Mouse (Mus musculus) myocyte (in vitro differentiated cells): ENCODE results near the gene Mdm2. TPM values are rescaled to one million over a fixed set of nuclear protein-coding genes. Genes with fewer than 3 reads are reported as not detected.

Experiments used
- H3K27me3 ChIP-seq: one replicate; pipeline ENCODE4 v1.6.1; 2011; ENCODE audit not compliant: control insufficient read depth, insufficient read depth, insufficient read length
- H3K36me3 ChIP-seq: one replicate; pipeline ENCODE4 v1.6.1; 2011; ENCODE audit not compliant: control insufficient read depth, insufficient read depth
- H3K4me2 ChIP-seq: one replicate; pipeline ENCODE4 v1.6.1; 2011; ENCODE audit warnings: low read depth, control low read depth
- H3K4me3 ChIP-seq: one replicate; pipeline ENCODE4 v1.5.1; 2011; ENCODE audit warnings: mild to moderate bottlenecking, control low read depth, moderate library complexity
- H3K79me2 ChIP-seq: one replicate; pipeline ENCODE4 v1.6.1; 2011; ENCODE audit not compliant: control insufficient read depth, insufficient read depth
- H3ac ChIP-seq: one replicate; pipeline ENCODE4 v1.6.1; 2011; ENCODE audit not compliant: control insufficient read depth, insufficient read length
- CEBPB ChIP-seq: IDR thresholded peaks from 2 replicates; pipeline ENCODE4 v1.6.1; 2011; ENCODE audit warnings: mild to moderate bottlenecking, moderate library complexity; ENCODE audit not compliant: poor library complexity, insufficient read depth, severe bottlenecking
- E2F4 ChIP-seq: IDR thresholded peaks from one replicate; pipeline ENCODE4 v1.6.1; 2011; ENCODE audit warnings: mild to moderate bottlenecking, control low read depth, moderate library complexity; ENCODE audit not compliant: insufficient read depth
- MAX ChIP-seq: IDR thresholded peaks from one replicate; pipeline ENCODE4 v1.6.1; 2011; ENCODE audit warnings: low read depth, mild to moderate bottlenecking, control low read depth
- MYOD1 ChIP-seq, 3 experiments: IDR thresholded peaks; one replicate each; pipeline ENCODE4 v1.6.1; 2011; ENCODE audit warnings: control low read depth in 2 of 3, low read depth in 2 of 3, mild to moderate bottlenecking in 2 of 3, moderate library complexity in 1 of 3; ENCODE audit not compliant: insufficient read length in 2 of 3, control insufficient read depth in 1 of 3
- MYOG ChIP-seq, 3 experiments: IDR thresholded peaks; one replicate each; pipeline ENCODE4 v1.6.1; 2011; ENCODE audit warnings: control low read depth in 2 of 3, low read depth in 2 of 3, mild to moderate bottlenecking in 2 of 3; ENCODE audit not compliant: insufficient read length in 2 of 3, control insufficient read depth in 1 of 3, insufficient read depth in 1 of 3
- POLR2A ChIP-seq: IDR thresholded peaks from one replicate; pipeline ENCODE4 v1.6.1; 2011; ENCODE audit warnings: low read depth, mild to moderate bottlenecking, control low read depth, moderate library complexity; ENCODE audit not compliant: insufficient read length
- POLR2AphosphoS2 ChIP-seq: IDR thresholded peaks from one replicate; pipeline ENCODE4 v1.6.1; 2011; ENCODE audit warnings: low read depth, control low read depth; ENCODE audit not compliant: insufficient read length
- REST ChIP-seq: IDR thresholded peaks from one replicate; pipeline ENCODE4 v1.6.1; 2011; ENCODE audit warnings: mild to moderate bottlenecking, control low read depth, moderate library complexity; ENCODE audit not compliant: insufficient read depth, insufficient read length
- SRF ChIP-seq: IDR thresholded peaks from one replicate; pipeline ENCODE4 v1.6.1; 2011; ENCODE audit warnings: low read depth; ENCODE audit not compliant: control insufficient read depth, insufficient read length
- TCF12 ChIP-seq: IDR thresholded peaks from one replicate; pipeline ENCODE4 v1.6.1; 2011; ENCODE audit warnings: mild to moderate bottlenecking, control low read depth; ENCODE audit not compliant: poor library complexity, insufficient read depth, severe bottlenecking
- TCF3 ChIP-seq: IDR thresholded peaks from one replicate; pipeline ENCODE4 v1.6.1; 2011; ENCODE audit warnings: low read depth, control low read depth; ENCODE audit not compliant: insufficient read length
- USF1 ChIP-seq: IDR thresholded peaks from one replicate; pipeline ENCODE4 v1.6.1; 2011; ENCODE audit warnings: low read depth, mild to moderate bottlenecking, control low read depth, moderate library complexity
- polyA plus RNA-seq: library from polyadenylated mRNA; unstranded; fragments of >200 nt; fragmentation: generic; extraction: Trizol; gene quantifications from one replicate; pipeline ENCODE4 v1.2.1, GENCODE M21; 2012; ENCODE audit warnings: missing spikeins

Mdm2 gene
- polyA plus RNA-seq, 1 experiment: 23.2 TPM

- H3K79me2 ChIP-seq: no peaks in the 10 kb centered on the region
- no peaks in the 10 kb centered on the region for H3K27me3 ChIP-seq
- no peak overlapping the region for H3K4me3 ChIP-seq
- H3K36me3 ChIP-seq: no peaks in the 10 kb centered on the region
- no peak overlapping the region for H3ac ChIP-seq
- TF ChIP-seq MYOG (IDR thresholded peaks at IDR 0.05; ENCODE audit: control insufficient read depth in 1 of 3, insufficient read depth in 1 of 3, insufficient read length in 2 of 3, low read depth in 2 of 3) (no peak), MYOD1 (IDR thresholded peaks at IDR 0.05; ENCODE audit: control insufficient read depth in 1 of 3, insufficient read length in 2 of 3, low read depth in 2 of 3) (no peak), CEBPB (no peak), REST (no peak), SRF (no peak), POLR2AphosphoS2 (no peak), TCF3 (no peak), MAX (no peak), USF1 (no peak), POLR2A (no peak), E2F4 (no peak), TCF12 (no peak)
- no peak overlapping the region for H3K4me2 ChIP-seq
Observed at GRCm38 (mm10) chr10:117666947-117667630, 43.5 kb downstream of the Mdm2 start.

DNA sequence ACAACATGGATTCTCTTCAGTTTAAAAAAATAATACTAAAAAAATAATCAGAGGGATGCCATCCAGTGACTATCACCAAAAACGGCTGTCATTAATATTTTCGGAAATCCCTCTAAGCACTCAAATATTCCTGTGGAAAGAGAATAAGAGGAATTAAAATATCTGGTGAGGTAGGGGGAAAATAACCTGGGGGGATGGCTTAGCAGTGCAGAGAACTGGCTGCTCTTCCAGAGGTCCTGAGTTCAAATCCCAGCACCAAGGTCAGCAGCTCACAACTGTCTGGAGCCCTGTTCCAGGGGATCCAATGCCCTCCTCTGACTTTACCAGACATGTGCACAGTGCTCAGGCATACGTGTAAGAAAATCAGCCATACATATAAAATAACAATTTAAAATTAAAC is 44.2 kb downstream of the Mdm2 start:
- no peaks in the 10 kb centered on the region for H3K27me3 ChIP-seq
- H3ac ChIP-seq: no peak overlapping the region
- H3K4me3 ChIP-seq: no peak overlapping the region
- TF ChIP-seq E2F4: no peak
- TF ChIP-seq TCF12: no peak
- TF ChIP-seq MYOG (IDR thresholded peaks at IDR 0.05; ENCODE audit: control insufficient read depth in 1 of 3, insufficient read depth in 1 of 3, insufficient read length in 2 of 3, low read depth in 2 of 3): no peak
- no peak for TF ChIP-seq REST
- no peak for TF ChIP-seq USF1
- TF ChIP-seq TCF3: no peak
- TF ChIP-seq POLR2AphosphoS2: no peak
- TF ChIP-seq MYOD1 (IDR thresholded peaks at IDR 0.05; ENCODE audit: control insufficient read depth in 1 of 3, insufficient read length in 2 of 3, low read depth in 2 of 3): no peak
- TF ChIP-seq CEBPB: no peak
- no peaks in the 10 kb centered on the region for H3K36me3 ChIP-seq
- H3K4me2 ChIP-seq: no peak overlapping the region
- no peaks in the 10 kb centered on the region for H3K79me2 ChIP-seq

GRCm38 (mm10) chr10:117665376-117666275 is 44.9 kb downstream of the Mdm2 start:
- Histone ChIP-seq H3K4me2 (no peak overlapping the region), H3ac (no peak overlapping the region), H3K79me2 (no peaks in the 10 kb centered on the region), H3K36me3 (no peaks in the 10 kb centered on the region), H3K27me3 (no peaks in the 10 kb centered on the region), H3K4me3 (no peak overlapping the region)
- TF ChIP-seq TCF12 (no peak), REST (no peak), MYOD1 (IDR thresholded peaks at IDR 0.05; ENCODE audit: control insufficient read depth in 1 of 3, insufficient read length in 2 of 3, low read depth in 2 of 3) (no peak), MYOG (IDR thresholded peaks at IDR 0.05; ENCODE audit: control insufficient read depth in 1 of 3, insufficient read depth in 1 of 3, insufficient read length in 2 of 3, low read depth in 2 of 3) (no peak), SRF (no peak), TCF3 (no peak), POLR2A (no peak), E2F4 (no peak), MAX (no peak), USF1 (no peak), CEBPB (no peak), POLR2AphosphoS2 (no peak)

- no peaks in the 10 kb centered on the region for H3K27me3 ChIP-seq
- no peak overlapping the region for H3K4me2 ChIP-seq
- TF ChIP-seq TCF12 (no peak), CEBPB (no peak), E2F4 (no peak), USF1 (no peak), MYOD1 (IDR thresholded peaks at IDR 0.05; ENCODE audit: control insufficient read depth in 1 of 3, insufficient read length in 2 of 3, low read depth in 2 of 3) (no peak), POLR2A (no peak), SRF (no peak), REST (no peak), MAX (no peak), POLR2AphosphoS2 (no peak), TCF3 (no peak), MYOG (IDR thresholded peaks at IDR 0.05; ENCODE audit: control insufficient read depth in 1 of 3, insufficient read depth in 1 of 3, insufficient read length in 2 of 3, low read depth in 2 of 3) (no peak)
- H3ac ChIP-seq: no peak overlapping the region
- no peak overlapping the region for H3K4me3 ChIP-seq
- no peaks in the 10 kb centered on the region for H3K36me3 ChIP-seq
- no peaks in the 10 kb centered on the region for H3K79me2 ChIP-seq
Observed at GRCm38 (mm10) chr10:117664926-117665209, 45.7 kb downstream of the Mdm2 start.
